Mouse (Mus musculus) ovary, postnatal 36 days (tissue): Measurements from ENCODE around the gene Cyp2s1.
A peak's percentile ranks its signal among the peaks of the same experiment; 100 is the strongest.

ENCODE experiments used
- DNase-seq: peaks from one replicate; pipeline ENCODE4 v3.0.0; 2022; ENCODE audit warnings: low spot score, mixed read lengths

Gene Cyp2s1

DNA sequence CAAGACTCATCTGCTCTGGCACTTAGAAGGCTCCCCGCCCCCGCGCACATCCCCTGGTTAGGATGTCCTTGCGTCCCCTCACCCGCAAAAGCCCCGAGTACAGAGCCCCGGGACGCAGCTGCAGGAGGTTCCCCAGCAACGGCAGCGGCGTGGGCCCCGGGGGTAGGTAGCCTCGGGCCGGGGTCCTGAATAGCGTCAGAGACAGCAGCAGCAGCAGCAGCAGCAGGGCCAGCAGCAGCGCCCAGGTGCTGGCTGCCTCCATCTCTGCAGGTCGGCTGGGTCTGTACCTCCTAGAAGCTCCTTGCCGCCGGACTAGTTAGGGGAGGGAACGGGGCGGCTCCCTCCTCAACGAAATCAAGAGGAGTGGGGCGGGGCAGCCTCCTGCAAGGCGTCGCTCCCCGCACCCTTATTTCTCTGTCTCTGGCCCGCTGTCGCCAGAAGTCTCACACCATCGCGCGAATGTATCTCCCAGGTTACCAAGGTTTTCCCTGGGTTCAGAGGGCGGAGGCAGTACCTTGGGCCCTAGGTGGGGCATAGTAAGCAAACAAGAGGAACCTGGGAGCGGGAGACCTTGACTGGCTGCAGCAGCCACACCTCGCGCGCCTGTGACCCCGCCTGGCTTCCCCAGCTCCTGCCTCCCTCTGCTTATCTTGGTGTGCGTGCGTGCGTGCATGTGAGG lies at the start of gene Cyp2s1:
Cyp2s1 (minus strand) TSS at position 673 of the 679 bp plus-strand sequence.
- DNase-seq = peak; percentile 62

DNA sequence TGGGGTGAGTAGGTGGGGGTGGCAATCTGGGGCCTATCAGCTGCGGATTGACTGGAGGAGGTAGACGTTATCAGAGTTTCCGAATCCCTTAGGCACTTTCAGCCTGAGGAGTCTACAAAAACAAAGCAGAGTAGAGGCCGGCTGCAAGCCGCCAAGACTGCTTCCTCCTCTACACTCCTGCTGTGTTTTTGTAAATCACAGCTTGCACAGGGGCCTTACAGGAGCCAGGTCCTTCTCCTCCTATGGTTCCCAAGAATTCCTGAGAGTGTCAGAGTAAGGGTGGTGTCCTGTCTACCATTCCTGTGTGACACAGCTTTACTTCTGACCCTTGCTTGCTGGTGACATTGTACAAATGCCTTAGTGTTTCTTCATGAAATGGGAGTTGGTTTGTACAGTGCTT lies 48.1 kb upstream of the Cyp2s1 start:
- no peak for DNase-seq

DNA sequence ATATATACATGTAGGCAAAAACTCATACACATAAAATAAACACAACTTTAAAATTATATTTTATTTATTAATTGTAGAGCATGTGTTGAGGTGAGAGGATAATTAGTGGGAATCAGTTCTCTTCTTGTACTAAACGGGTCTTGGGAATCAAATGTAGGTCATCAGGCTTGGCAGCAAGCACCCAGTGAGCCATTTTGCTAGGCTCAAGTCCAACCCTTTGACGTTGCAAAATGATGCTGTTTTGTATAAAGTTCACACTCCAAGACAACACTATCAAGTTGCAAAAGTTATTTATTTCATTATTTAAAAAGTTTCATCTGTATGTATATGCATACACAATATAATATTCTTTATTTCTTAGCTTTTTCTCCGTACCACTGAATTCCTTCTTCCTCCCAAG lies 47.0 kb upstream of the Cyp2s1 start:
- DNase-seq = no peak

DNA sequence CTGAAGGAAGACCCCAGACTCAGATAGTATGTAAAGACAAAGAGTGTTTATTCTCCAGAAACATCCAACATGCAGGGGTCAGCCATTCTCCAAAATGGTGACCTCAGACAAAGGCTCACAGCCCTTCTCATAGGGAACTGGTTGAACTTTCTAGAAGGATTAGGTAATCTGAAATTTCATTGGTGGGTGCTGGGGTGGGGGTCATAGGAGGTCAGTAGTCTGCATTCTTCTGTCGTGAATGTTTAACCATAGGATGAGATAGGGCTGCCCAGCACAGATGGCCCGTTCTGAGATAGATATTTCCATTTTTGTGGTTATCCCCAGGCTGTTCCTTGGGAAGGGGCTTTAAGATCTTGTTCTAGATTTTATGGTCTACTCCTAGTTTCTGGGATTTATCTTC lies 45.7 kb upstream of the Cyp2s1 start:
- no peak for DNase-seq

DNA sequence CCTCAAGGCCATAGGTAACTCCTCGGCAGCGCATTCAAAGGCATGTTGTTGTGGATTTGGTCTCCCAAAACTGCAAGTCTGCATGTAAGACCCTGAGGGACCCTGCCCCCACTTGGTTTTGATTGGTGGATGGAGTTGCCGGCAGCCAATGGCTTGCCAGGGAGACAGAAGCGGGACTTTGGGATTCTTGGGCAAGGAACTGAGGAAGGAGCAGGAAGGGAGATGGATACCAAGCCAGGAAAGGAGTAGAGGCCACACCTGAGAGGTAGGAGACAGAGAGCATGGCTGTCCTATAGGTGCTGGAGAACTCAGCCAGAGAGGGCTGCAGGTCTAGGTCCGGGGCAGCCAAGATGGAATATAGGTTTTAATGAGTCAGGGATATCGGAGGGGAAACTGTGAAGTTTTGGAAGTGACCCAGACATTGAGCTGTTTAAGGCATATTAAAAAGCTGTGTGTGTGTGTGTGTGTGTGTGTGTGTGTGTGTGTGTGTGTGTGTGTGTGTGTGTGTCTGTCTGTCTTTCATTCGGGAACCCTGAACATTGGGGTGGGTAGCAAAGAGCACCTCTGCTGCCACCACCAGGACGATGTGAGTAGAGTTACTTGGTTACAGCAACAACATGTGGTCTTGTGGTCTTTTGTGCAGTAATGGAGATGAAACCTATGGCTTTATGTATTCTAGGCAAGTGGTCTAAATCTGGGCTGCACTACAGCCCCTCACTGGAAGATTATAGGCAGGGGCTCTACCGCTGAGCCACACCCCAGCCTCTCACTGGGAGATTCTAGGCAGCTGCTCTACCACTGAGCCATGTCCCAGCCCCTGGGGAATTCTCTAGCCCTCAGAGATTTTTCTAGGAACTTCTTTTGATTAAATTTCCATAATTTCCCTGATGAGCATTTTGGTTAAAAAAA lies 43.5 kb upstream of the Cyp2s1 start:
- DNase-seq = no peak

DNA sequence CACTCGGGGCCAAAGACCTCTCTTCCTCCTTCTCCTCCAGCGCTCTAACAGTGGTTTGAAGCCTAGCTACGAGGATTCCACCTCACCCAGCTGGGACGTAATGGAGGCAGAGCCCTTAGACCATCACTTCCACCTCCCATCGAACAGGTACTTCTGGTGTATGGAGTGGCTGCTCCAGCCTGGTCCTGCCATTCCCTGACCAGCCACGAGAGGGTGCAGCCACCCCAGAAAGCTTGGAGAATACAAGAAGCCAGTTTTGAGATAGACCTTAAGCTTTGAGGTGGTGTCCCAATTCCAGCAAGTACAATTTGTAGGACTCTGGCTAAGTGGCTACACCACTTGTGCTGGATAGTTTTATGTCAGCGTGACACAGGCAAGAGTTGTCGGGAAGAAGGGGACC lies 38.4 kb upstream of the Cyp2s1 start:
- peak; percentile 70 for DNase-seq

DNA sequence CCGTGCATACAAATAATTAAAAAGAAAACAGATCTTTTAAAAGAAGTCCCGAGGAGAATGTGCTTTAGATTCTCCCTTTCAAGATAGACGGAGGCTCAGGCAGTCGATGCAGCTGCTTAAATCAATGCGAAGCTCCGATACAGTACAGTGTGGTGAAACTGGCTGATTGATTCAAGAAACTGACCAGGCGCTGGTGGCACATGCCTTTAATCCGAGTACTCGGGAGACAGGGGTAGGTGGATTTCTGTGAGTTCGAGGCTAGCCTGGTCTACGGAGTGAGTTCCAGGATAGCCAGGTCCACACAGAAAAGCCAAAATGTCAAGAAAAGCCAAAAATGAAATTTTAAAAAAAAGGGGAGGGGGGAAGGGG lies 31.7 kb upstream of the Cyp2s1 start:
- no peak for DNase-seq

DNA sequence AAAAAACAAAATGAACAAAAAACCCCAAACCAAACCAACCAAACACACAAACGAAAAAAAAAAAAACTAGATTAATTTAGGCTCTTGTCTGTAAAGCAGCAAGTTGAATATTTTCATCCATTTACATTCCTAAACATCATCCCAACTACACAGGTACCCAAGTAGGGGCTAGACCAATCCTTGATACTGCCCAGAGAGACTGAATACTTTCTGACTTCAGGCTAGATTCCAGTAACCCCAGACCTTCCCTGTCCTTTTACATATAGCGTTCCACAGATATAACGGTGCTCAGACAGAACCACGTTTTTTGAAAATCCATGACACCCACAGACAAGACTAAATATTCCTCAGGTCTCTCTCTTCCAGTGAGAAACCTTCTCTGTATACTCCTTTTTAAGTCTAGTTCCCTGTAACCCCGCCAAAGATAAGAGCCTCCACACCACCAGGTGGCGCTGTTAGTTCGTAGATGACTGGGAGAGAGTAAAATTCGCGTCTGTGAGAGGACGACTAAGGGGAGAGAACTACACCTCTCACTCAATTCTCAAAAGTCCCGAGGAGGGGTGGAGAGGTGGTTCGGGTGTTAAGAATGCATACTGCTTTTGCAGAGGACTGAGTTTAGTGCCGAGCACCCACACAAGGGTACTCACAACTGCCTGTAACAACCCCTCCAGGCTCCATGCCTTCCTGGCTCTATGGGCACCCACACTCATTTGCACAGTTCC lies 31.2 kb upstream of the Cyp2s1 start:
- peak; percentile 85 for DNase-seq

DNA sequence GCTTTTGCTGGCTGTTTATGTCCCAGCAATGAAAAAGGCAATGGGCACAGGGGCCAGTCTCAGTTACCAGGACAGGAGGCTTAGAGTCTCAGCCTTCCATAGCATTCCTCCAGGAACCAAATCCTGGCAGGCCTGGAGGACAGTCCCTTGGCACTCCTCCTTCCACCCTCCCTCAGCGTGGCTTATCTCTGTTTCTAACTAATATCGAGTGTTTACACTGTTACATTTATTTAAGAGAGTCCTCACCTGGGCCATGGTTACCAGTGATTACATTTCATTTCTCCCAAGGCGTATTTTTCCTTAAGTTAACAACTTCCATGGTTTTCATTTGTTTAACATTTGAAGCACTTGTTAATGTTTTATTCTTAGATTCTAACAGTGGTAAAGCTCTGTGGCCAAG lies 28.2 kb upstream of the Cyp2s1 start:
- DNase-seq = no peak

DNA sequence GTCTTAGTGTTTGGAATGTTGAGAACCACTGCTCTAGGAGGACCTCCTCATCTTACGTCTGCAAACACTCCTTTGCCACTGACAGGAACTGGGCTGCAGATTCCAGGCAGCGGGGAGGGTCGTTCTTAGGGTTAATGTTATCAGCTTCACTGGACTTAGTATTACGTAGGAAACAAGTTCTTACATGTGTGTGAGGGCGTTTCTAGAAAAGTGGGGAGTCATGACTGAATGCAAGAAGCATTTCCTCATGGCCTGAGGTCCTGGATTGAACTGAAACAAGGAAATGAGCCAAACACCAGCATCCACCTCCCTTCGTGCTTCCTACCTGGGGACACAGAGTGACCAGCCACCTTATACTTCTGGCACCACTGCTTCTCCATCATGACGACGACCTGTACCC lies 27.7 kb upstream of the Cyp2s1 start:
- DNase-seq = no peak

DNA sequence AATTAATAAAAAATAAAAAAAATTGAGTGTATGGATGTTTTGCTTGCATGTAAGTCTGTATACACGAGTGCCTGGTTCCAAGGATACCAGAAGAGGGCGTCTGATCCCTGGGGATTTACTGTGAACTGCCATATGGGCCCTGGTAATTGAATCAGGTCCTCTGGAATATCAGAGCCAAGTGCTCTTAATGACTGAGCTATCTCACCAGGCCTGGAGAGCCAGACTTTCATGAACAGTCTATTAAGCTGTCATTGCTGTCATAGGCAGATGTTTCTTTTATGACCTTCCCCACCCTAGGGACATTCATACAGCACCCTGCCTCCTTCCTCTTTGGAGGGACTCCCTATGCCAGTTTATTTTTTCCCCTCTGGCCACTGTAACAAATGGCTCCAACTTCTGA lies 26.8 kb upstream of the Cyp2s1 start:
- no peak for DNase-seq

DNA sequence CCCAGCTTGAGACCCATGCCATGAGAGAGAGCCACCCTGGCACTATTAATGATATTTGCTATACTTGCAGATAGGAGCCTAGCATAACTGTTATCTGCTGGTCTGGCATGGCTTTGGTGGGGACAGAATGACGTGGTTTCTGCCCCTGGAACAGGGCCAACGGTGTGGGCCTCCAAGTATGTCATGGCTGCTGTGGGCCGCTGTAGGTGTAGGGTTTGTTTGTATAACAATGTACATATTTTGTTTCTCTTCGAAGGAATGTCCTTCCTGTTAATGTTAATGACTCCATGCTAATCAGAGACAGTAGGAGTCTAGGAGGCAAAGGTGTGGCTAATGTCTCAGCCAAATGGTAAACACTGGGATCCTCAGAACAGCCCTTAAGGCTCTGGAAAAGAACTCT lies 24.2 kb upstream of the Cyp2s1 start:
- DNase-seq = no peak

DNA sequence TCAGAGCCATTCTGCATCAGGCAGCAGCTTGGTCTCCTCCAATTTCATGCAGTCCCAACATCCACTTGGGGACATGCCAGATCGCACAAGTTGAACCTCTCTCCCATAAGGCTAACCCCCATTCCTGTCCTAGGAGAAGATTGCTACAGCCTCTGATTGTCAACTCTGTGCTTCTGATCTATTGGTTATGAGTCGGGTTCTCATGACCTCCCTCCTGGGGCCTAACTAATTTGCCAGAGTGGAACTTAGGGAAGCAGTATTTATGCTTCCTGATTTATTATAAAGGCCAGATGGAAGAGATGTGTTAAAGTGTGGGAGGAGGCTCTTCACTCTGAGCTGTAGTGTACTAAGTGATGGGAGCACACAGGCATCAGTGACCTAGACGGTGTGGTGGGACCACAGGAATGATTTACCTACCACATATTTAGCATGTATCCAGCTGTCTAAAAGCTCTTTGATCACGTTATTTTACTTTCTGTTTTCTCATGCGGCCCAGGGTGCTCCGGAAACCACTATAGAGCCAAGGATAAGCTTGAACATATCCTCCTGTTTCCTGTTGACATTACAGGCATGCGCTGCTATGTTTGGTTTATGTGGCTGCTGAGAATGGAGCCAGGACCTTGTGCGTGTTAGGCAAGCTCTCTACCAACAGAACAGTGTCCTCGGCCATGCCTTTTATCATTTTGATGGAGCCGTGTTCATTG lies 18.6 kb upstream of the Cyp2s1 start:
- no peak for DNase-seq

DNA sequence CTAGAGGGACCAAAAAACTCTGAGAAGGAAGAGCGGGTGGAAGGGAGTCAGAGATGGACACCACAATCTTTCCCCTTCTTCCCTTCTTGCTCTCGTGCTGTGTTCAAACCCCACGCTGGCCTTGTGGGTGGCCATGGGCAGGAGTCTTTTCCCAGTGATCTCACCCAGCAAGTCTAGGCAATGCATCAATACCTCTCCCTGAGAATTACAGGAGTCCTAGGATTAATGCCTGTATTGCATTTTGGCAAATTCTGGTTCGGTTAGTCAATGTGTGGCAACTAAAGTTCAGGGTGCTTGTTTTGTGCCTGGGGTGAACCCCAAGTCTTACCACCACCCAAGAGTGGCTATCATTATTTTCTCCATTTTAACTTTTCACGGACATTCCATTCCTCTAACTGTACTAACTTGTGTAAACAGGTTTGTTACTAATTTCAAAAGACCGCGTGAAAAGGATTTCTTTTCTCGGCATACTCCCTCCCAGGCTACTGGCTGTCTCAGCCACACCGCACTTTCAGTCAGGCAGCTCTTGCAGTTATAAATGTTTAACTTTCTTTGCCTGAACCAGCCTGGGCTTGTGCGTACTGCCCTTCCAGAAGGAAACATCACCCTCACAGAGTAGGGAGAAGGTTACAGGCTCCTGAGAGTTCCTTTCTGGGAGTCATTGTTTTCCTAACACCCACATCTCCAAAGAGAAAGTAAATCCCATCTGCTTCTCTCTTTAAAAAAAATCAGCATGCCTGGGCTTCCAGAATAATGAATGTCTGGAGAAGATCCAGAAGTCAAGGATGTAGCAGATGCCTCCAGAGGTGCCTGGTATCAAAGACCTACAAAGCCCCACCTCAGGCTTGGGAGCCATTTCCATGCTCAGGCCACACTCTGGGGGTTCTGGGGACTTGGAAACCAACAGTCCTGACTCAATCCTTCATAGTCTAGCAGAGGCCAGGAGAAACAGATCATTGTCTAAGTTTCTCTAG lies 15.1 kb upstream of the Cyp2s1 start:
- no peak for DNase-seq

DNA sequence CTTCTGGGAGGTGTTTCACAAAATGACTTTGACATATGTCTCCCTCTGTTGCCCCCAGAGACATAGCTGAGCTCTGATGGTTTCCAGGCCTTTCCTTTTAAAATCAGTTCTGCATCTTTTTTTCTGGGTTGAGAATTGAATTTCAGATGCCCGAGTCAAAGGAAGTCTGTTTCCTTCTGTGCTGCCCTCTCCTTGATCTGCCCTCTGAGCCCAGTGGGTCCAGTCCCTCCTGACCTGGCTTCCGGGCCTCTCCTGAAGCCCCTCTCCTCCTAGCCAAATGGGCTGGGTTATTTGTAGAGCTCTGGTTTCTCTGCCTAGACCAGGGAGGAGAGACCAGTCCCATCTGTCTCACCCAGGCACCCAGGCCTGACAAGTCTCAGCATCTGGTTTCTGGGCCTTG lies 13.5 kb upstream of the Cyp2s1 start:
- DNase-seq = no peak

DNA sequence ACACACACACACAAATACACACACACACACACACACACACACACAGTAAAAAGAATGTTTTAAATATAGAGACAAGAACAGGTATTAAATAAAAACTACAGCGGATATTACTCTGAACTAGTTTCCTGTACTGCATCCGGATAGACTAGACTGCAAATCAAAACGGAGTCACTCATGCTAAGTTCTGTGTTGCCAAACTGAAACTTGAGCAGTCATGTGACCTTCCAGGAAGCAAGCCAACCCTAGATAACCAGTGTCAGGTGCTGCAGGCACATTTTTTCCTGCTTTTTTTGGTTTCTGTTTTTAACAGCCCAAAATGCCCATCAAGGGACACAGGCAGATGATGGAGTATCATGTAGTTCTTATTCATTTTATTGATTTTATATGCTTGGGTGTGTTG lies 10.5 kb upstream of the Cyp2s1 start:
- no peak for DNase-seq

DNA sequence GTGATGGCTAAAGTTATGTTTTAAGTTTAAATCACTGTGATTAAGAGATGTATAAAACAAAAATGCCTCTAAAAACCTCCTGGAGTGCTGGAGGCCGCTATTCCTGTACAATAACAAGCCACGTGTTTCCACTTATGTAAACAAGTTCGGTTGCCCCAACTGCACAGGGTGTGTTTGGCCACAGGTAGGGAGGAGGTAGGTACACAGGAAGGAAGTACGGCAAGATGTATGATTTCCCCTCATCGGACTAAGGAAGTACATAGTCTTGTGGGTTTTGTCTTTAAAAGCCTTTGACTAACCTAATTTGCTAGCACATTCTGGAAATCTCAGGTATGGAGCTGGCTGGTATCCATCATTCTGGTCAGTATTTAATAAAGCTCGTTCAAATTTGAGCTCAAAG lies 9.3 kb upstream of the Cyp2s1 start:
- no peak for DNase-seq

DNA sequence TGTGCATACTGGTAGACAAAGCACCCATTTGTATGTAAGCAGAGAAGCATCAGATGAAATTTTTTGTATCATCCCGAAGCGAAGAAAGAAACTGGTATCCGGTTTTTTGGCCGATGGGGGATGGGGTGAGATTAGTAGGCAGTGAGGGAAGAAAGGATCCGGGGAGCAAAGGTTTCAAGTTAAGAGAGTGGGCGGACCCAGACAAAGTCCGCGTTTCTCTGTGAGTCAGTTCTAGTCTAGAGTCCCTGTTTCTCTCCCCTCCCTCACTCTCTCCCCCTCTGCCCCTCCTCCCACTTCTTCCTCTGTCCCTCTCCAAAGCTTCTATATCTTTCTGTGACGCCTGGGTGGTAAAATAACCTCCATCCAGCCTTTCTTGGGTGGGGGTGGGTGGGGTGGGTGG lies 8.3 kb upstream of the Cyp2s1 start:
- DNase-seq = no peak

DNA sequence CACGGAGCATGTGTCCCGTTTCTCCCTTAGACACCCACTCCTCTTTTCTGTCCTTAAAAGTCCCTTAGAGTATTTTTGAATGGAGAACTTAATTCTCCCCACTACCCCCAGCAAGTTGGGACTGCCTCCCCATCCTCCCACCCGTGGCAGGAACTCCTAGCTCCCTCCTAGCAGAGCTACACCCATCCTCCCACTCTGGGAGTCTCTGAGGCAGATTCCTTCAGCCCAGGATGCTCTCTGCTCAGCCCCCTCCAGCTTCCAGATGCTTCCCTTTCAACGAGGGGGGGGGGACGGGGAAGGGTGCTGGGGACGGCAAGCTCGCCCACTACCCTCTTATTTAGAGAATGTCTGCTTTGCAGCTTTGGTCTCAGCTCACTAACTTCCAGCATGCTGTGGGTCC lies 1.1 kb downstream of the Cyp2s1 start:
- DNase-seq = no peak

DNA sequence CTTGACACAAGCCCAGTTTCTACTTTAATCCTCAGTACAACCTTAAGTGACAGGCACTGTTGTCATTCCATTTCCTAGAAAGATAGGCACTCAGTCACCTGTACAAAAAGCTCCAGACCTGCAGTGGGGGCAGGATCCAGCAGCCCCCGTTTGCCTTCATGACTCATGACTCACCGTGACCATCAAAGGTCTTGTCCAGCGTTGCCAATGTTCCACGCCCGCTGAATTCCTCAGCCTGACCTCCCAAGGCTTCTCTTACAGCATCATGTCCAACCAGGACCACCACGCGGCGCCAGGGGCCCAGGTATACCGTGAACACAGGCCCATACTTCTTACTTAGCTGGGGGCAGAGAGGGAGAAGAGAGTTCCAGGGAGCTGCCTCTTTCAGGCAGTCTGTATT lies 2.0 kb downstream of the Cyp2s1 start:
- no peak for DNase-seq

DNA sequence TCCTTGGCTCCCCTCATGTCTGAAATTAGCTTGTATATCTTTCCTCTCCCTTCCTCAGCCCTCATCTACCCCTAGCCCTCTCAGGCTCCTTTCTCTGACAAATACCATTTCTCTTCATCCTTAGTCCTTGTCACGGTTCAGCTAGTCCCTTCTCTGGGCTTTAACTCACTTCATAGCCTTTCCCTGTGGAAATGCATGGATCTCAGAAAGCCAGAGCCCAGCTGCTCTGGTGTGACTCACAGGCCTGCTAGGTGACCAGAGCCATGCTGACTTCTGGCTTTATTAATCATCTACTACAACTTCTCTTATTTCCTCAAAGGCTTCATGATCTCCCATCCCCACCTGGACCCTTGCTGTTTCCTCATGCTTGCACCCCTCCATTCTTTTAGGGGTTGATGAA lies 4.5 kb downstream of the Cyp2s1 start:
- DNase-seq = no peak
